Mouse (Mus musculus) mouse embryonic stem cell (cell line): ENCODE results near the gene Rcc1l.

Experiments
- in situ Hi-C, 2 experiments: fragments of 300-500 bp; cut with MboI; formaldehyde crosslinking; loops; 1 replicate in 1 of 2; 3 replicates in 1 of 2; pipeline ENCODE4 v1.14.3; 2019 to 2020; ENCODE audit warnings: low sequenced_read_pairs in 2 of 2, low pct_unique_long_range_greater_than_20kb in 1 of 2, mixed read lengths in 1 of 2; ENCODE audit not compliant: unreplicated experiment in 1 of 2

The Rcc1l gene

GRCm38 (mm10) chr5:134126232-134126631 lies 50.3 kb downstream of the Rcc1l start:
- in situ Hi-C loops, result no loop called here

- in situ Hi-C loops, result no loop called here
Observed at GRCm38 (mm10) chr5:134123846-134124245, 52.7 kb downstream of the Rcc1l start.

GRCm38 (mm10) chr5:134121893-134122259 lies 54.7 kb downstream of the Rcc1l start:
- in situ Hi-C loops, result no loop called here

- in situ Hi-C loops, result no loop called here
Observed at GRCm38 (mm10) chr5:134121138-134121892, 55.3 kb downstream of the Rcc1l start.

GRCm38 (mm10) chr5:134120135-134120534 lies 56.4 kb downstream of the Rcc1l start:
- in situ Hi-C loops, result no loop called here

GRCm38 (mm10) chr5:134119481-134120120 lies 57.0 kb downstream of the Rcc1l start:
- in situ Hi-C loops, result no loop called here

GRCm38 (mm10) chr5:134118798-134119407 lies 57.7 kb downstream of the Rcc1l start:
- in situ Hi-C loops, result no loop called here

GRCm38 (mm10) chr5:134115639-134116259 lies 60.8 kb downstream of the Rcc1l start:
- in situ Hi-C loops, result no loop called here

- in situ Hi-C loops, result no loop called here
Observed at GRCm38 (mm10) chr5:134114981-134115380, 61.6 kb downstream of the Rcc1l start.

- in situ Hi-C loops, result no loop called here
Observed at GRCm38 (mm10) chr5:134105829-134106228, 70.7 kb downstream of the Rcc1l start.

- in situ Hi-C loops, result no loop called here
Observed at GRCm38 (mm10) chr5:134102720-134103119, 73.9 kb downstream of the Rcc1l start.

- in situ Hi-C loops, result no loop called here
Observed at GRCm38 (mm10) chr5:134101883-134102282, 74.7 kb downstream of the Rcc1l start.

- in situ Hi-C loops, result no loop called here
Observed at GRCm38 (mm10) chr5:134101322-134101721, 75.3 kb downstream of the Rcc1l start.

GRCm38 (mm10) chr5:134100232-134100771 lies 76.3 kb downstream of the Rcc1l start:
- in situ Hi-C loops, result no loop called here

- in situ Hi-C loops, result no loop called here
Observed at GRCm38 (mm10) chr5:134099496-134100211, 76.9 kb downstream of the Rcc1l start, which contains the start of gene Castor2. Castor2 (plus strand) TSS chr5:134099711.

GRCm38 (mm10) chr5:134098976-134099375 lies 77.6 kb downstream of the Rcc1l start:
- in situ Hi-C loops, result no loop called here

- in situ Hi-C loops, result no loop called here
Observed at GRCm38 (mm10) chr5:134098341-134098902, 78.2 kb downstream of the Rcc1l start.
